Mouse (Mus musculus) right cerebral cortex, postnatal 25 days (tissue): ENCODE results near the gene Pou3f3.

Source experiments
- DNase-seq: peaks from one replicate; pipeline ENCODE4 v3.0.0; 2022

Pou3f3 gene

DNA sequence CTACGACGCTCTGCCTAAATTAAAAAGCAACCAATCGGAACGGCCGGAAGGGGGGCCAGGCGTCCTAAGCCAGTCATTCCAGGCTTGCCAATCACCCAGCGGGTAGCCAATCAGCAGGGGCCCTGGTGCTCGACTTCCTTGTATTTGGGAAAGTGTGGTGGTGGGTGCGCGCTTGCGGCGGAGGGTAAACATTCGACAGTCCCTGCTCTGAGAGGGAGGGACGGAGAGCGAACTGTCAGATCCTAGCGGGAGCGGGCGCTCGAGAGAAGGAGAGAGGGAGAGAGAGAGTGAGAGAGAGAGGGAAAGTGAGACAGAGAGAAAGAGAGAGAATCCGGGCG is at the start of gene Pou3f3:
TSS of gene Pou3f3 (plus strand) at position 191 of the 338 bp plus-strand sequence.
- DNase-seq = peak; percentile 94

DNA sequence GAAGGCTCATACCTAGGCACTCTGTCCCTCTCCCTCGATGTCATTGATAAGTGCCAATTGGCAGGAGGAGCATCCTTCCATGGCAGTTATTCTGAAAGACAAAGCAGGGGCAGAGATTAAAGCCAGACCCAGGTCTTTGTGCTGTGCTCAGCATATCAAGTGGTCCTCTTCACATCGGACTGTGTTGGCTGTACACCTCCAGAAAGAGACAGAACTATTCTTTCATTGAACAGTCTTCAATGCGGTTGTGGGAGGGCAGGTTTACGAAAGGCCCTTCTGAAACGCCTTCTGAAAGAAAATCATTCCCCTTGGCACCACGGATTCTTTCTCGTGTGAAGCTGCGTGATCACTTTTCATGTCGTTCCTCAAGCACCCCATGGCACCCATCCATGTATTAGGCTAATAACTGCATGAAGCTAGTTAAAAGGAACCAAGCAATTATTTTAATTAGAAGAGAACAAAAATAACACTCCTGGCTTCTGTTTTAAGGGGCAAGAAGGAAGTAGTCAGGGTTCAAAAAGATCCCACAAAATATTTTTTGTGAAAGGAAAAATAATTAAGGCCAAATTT is 47.1 kb upstream of the Pou3f3 start:
- no peak for DNase-seq

DNA sequence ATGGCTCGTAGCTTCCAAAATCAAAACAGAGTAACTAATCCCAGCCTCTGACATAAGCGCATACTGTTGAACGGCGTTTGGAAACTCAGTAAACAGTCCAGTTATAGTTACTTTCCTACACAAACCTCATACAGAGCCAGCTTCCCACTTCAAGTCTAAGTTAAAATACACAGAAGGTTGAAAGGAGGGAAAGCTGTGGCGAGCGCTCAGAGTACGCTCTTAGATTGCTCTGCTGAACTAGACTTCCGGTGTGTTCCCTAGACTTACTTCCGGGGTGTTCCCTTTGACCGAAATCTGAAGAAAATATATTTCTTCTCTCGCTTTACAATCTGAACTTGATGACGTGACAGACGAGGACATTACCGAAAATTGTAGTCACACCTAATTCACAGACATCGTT is 44.1 kb upstream of the Pou3f3 start:
- DNase-seq = no peak

DNA sequence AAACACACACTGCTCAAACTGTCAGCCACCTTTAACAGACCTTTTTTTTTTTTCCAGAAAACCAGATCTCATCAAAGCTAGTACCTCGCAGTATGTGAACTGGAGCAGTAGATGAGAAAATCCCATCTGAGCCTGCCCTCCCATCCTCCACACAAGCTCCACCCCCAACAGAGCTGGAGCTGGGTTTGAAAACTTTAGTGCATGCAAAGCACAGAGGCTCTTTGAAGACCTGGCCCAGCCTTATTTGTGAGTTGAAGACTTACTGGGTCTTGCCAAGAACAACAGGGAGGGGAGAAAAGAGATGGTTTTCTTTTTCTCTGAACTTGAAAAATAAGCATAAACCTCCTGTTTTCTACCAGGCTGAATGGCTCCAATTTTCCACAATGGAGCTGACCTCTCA is 28.0 kb upstream of the Pou3f3 start:
- DNase-seq = no peak

DNA sequence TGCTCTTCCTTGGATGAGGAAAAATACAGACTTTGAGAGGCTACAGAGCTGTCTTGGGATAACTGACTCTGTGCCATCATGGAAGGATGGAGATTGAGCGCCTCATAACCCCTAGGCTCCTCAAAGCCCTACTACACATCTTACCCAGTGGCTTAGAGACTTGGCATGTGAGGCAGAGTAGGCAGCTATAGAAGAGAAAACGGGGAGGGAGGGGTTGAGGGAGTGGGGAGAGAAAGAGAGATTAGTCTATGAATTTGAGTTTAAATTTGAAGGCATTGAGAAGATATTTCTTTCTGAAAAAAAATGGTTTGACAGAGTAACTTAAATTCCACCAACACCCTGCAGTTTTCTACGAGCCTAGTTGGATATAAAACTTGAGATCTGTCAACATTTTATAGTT is 14.9 kb upstream of the Pou3f3 start:
- DNase-seq = no peak

DNA sequence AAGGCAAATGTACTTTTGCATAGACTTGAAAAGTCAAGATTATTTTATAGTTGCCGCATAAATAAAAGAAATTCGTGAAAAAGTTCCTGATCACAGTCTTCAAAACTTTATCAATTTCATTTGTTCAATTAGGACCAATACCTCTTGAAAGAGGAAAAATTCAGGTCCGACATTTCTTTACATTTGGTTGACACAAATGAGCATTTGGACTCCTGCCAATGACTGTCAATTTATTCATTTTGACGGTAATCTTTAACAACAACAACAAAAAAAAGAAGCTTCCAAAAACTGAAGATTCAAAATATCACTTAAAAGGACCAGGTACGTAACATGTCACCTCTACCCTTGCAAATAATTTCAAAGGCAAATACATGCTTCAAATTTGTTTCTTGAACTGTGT is 13.8 kb upstream of the Pou3f3 start:
- no peak for DNase-seq

DNA sequence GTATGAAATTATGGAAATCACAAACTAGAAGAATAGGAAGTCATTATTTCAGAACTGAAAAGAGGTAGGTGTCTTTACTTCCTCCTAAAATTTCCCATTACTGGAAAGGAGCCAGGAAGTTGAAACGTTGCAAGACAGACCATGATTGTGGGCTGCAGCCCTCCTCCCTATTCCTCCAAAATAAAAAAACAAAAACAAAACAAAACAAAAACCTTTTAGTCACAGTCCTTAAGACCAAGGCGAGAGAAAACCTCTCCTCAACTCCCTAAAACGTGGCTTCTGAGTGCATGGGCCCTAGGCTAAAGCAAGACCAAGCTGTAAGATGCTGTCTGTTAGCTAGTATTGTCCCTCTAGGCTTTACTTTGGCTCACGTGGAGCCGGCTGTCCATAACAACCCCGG is 11.7 kb upstream of the Pou3f3 start:
- no peak for DNase-seq

DNA sequence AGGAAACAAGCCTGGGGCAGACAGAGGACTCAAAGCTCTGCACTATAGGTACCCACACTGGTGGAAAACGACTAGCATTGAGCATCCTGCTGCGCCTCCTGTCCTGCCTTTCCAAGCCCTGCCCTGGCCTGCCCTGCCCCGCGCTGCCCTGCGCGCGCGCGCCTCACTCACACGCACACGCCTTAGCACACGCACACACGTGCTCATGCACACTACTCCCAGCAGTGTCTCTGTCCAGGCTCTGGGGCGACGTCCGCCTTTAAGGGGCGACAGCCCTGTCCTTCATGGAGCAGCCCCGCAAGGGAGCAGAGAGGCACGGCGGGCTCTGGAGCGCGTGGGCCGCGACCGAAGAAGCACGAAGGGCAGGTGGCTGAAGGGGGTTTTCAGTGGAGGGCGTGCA is 11.2 kb upstream of the Pou3f3 start:
- peak; percentile 71 for DNase-seq

DNA sequence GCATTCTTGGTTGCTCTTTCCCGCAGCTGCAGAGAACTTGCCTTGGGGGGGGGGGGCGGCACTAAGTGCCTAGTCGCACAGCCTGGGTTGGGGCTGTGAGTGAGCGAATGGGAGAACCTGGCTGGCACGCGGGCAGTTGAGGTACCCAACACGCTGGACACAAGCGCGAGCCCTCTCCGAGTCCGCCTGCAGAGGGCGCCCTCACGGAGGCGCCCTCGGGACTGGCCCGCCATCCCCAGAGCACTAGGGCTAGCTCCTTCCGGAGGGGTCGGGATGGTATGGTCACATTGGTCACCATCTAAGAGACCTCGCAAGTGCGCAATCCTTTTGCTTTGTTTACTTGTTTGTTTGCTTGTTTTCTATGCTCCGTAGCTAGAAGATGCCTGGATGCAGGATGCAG is 10.8 kb upstream of the Pou3f3 start:
- DNase-seq = peak; percentile 62

DNA sequence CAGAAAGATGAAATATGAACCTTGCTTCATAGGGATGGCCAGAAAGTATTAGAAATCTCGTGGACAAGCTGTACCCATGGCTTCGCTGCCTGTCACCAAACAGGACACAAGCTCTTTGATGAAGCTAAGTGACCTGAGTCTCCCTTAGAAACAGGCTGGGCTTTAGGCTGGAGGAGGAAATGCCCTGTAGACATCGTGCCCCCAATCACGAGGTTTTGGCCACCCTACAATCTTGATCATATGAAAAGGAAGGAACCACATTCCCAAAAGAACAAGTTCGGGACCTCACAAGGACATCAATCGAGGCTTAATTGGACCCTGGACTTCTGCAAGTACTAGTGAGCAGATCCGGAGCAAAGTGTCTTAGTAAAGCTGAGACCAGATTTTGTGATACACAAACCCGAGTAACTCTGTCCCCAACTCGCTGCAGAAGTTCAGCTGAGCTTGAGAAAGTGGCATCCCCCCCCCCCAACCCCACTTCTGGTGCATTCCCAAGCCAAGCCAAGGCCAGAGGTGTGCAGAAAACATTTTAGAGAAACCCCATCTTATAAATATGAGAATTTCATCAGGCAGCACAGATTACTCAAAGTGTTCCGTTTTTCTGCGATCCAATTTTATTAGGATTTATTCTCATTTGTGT is 10.1 kb upstream of the Pou3f3 start:
- no peak for DNase-seq

DNA sequence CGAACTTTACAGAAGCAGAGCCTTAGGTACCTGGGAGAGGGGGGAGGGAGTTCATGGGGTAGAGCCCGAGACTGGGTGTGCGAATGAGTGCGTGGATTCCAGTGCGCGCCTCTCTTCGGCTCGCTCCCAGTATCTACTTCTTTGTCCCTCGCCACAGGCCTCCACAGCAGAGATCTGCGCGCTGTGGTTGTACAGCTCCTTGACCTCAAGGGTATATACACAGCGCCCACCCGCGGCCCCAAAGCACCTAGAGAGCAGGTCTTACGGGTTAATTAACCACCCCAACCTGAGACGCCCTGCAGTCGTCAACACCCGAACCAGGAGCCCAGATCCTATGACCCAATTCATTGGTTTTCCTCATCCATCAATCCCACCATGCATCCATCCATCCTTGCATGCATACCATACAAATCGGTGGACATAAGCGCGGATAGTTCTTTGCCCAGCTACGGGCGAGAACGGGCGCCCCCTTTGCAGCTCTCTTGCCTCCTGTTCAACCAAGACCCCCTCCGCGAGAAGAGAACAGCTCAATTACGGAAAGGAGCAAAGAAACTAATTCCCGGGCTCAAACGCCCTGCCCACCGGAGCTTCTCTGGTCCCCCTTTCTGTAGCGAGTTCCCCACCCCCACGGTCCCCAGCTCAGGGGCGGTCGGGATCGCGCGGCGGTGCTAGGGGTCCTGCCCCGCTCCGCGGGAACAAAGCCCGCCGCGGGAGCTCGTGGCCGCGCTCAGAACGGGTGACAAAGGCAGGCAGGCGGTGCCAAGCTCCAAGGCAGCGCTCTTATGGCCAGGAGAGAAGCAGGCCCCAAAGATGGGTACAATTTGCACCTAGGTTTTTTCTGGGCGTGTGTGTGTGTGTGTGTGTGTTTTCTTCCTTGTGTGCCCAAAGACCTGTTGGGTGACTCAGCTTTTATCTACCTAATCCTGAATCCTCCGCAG is 9.1 kb upstream of the Pou3f3 start:
- DNase-seq = peak; percentile 71

DNA sequence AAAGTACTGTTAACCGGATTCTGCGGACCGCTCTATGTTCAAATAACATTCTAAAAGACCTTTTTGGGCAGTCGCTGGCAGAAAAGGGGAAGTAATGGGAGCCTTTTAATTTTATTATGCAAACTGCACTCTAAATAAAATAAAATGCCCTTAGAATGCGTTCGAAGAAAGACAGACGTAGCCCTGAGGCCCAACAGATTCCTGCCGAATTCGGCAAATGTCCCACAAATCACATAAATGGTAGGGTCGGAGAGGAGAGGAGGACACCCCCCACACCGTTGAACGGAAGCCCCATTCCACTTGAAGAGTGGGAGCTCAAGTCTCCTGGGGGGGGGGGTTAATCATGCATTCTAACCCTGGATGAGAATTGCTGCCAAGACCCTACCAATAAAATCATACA is 8.3 kb upstream of the Pou3f3 start:
- DNase-seq = no peak

DNA sequence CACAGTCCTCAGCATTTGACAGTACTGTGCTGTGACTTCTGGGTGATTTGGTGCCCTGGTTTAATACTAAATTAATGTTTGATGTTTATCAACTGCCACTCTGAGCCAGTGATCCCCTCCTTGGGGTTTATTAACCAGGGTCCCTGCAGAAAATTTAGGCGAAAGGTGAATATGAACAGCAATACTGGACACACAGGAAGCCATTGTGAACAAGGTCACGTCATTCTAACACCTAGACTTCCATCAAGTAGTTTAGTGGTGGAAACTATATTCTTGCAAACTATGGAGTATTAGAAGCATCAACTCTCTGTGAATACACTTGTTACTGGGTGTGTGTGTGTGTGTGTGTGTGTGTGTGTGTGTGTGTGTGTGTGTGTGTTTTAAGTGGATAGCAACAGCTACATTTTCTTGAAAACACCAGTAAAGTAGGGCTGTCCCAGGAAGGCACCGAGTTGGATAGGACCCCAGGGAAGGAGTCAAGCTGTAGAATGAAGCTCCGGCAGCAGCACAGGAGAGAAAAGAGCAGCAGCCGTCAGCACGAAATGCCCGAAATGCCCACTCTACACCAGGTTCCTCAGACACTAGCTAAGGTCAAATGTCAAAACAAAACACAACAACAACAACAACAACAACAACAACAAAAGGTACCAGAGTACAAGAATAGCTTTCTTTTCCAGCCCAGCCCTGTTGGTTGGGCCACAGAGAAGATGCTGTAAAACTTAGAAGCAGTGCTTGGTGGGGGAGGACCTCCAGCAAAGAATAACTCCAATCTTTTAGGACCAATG is 7.6 kb upstream of the Pou3f3 start:
- no peak for DNase-seq

DNA sequence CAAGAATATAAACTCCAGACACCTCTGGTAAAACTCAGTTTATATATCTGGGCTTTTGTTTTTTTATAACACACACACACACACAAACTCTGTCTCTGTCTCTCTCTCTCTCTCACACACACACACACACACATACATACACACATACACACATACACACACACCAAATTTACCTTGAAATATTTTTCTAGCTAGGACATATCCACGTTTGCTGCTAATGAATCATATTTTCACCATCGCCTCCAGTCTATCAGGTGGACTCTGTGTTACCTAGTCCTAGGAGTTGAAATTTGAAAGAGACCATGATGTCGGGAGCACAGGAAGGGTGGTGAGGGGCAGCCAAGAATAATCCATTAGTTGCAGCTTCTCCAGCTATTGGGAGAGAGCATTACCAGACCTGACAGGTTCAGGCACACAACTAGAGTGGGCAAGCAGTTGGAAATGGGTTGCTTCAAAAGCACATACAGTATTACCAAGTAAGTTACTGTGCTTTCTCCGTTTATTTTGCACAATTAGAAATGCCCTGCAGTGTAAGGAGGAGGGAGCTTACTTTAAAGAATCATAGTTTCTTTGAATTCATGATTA is 6.9 kb upstream of the Pou3f3 start:
- no peak for DNase-seq

DNA sequence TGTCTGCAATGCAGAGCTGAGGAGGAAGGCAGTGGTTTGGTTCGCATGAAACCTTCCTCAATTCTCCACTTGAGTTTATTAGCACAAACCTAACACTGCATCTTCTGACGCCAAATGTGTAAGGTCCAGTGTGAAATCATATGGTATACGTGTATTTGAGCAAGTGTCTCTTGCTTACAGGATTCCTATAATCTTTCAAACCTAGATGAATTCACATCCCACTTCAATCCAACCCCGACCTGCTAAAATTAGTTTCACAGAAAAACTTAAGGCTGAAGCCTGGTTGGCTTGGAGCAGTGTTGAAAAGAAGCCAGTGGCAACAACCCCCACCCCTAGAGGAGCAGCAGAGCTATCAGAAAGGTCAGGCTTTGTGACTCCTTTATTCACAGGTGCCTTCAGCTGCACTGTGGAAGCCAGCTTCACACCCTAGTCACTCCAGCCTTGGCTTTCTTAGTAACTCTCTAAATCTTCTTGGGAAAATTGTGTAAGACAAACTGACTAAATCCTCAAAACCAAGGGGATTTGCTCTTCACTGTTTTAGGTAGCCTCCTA is 5.5 kb upstream of the Pou3f3 start:
- DNase-seq = no peak

DNA sequence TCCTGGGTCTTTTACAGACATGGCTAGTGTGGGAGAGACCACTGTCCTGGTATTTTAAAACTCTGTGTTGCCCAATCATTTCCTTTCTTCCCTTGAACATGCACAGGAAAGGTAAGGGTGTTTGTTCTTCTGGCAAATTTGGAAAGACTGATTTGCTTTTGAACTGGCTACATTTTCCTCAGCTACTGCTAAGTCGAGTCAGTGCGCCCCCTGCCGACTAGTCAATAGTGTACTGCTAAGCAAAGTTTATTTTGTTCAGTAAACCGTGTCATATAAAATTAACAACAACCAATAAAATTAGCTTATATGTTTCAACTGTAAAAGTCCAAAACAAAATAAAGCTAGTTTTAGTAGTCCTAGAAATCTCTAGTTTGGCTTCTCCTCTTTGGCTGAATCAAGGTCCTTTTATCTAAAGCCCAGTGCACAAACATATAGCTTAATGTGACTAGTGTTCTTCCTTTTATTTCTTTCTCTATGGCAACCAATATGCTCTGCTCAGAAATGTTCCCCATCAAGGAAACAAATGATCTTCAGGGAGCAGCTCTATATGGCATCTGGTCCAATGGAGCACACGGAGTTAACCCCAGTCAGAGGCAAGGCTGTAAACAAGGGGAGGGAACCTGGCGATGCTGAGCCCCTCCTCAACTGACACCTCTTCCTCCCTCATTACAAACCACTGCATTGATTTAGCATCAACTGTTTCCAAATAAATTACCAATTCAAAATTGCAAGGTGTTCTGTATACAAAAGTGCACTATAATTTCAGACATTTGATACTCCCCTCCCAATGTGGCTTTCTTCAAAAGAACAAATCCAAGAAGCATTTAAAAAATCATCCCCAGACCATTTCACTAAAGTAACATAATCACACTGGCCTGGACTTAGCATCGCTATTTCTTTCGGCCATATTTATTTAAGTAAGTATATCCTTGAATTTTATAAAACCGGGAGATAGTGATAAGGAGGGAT is 4.1 kb upstream of the Pou3f3 start:
- peak; percentile 80 for DNase-seq

DNA sequence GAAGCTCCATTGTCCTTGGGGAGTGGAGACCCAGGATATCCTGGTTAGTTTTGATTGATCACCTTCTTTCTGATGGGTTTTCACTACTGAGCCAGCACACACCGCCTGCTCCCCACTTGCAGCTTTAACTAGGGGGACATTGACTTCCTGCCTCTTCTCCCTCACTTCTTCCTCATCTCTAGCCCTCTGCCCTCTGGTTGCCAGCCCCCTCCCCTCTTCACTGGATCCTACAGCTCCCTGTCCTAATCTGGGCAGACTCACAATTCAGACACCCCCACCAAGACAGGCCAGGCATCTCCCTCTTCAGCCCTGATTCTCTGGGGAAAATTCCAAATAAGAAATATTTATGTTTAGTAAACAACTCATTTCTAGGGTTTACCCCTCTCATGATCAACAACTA is 3.3 kb upstream of the Pou3f3 start:
- DNase-seq = peak; percentile 9

DNA sequence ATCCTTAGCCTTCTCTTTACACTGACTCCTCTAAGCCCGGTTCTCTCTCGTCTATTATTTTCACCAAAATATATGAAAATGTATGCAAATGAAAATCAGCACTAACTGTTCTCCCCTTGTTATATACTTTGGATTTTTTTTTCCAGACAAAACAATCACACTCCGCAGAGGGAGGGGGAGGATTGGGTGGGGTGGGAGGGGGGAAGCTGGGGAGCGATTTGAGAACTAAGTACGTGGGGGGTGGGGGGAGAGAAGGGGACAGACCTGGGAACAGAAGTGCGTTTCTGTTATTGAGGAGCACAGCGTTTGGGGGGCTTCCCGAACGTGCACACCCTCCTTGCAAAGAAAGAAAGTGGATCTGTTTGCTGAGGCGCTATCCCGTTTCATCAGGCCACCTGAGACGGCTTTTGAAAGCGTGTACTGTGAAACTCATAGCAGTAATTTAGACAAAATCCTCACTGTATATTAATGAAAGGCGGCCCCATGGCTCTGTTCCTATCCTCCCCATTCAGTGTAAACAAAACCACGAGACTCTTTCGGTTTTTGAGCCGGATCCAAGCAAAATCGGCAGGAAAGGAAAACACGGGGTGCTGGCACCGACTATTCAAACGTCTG is 2.4 kb upstream of the Pou3f3 start:
- DNase-seq = no peak

DNA sequence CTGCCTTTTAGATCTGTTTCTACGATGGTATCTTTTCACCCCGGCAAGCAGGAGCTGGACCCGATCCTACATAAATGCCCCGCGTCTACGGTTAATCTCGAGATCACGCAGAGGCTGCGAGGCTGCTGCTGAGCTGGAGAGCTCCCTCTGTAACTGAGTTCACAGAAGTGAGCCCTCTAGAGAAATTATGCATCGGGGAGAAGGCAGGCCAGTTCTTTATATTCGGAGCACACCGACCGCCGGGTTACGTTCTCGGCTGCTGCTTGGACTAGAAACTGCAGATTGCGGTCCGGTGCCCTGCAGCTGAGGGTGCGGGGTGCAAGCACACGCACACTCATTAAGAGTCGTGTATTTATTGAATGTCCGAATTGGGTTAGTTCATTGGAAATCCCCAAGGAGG is 1.7 kb upstream of the Pou3f3 start:
- peak; percentile 74 for DNase-seq

DNA sequence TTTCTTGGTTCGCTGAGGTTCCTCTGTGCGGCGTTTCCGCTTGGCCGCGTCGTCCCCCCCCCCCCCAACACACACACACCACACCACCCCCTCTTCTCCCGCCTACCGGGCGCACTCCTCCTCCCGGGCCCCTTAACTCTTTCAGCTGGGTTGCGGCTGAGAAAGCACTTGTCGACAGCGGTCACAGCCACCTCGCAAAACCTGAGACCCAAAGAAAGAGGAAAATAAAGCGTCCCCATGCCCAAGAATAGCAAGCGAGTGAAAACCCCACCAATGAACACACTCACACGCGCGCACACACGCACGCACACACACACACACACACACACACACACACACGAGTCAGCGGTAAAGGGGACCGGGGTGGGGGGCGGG is 1.3 kb upstream of the Pou3f3 start:
- DNase-seq = peak; percentile 66
